Mouse (Mus musculus) intestine, postnatal 0 days (tissue): ENCODE measurements around the gene Fbxo7. TPM values are rescaled to one million over a fixed set of nuclear protein-coding genes. Genes with fewer than 3 reads are reported as not detected.

ENCODE experiments used
- ATAC-seq: fragments of 200-750 bp; cut with Nextera tagmentation; 2 replicates; pipeline ENCODE4 v1.8.0; 2017; ENCODE audit warnings: mild to moderate bottlenecking, moderate TSS enrichment, moderate library complexity
- H3K27ac ChIP-seq: fragments of 300-500 bp; sonication (generic); 2 replicates; pipeline ENCODE4 v1.5.1; 2014; ENCODE audit warnings: mild to moderate bottlenecking, low read depth, low read length, moderate library complexity
- H3K27me3 ChIP-seq: fragments of 300-500 bp; sonication (generic); replicated peaks from 2 replicates; pipeline ENCODE4 v1.6.1; 2014; ENCODE audit warnings: low read length, mixed read lengths; ENCODE audit not compliant: control insufficient read depth, insufficient read depth
- H3K36me3 ChIP-seq: fragments of 300-500 bp; sonication (generic); 2 replicates; pipeline ENCODE4 v1.6.1; 2014; ENCODE audit warnings: mild to moderate bottlenecking, moderate library complexity; ENCODE audit not compliant: control insufficient read depth, insufficient read depth
- H3K4me1 ChIP-seq: fragments of 300-500 bp; sonication (generic); replicated peaks from 2 replicates; pipeline ENCODE4 v1.6.1; 2014; ENCODE audit warnings: antibody characterized with exemption, low read length, mixed read lengths; ENCODE audit not compliant: control insufficient read depth, insufficient read depth
- H3K4me2 ChIP-seq: fragments of 300-500 bp; sonication (generic); replicated peaks from 2 replicates; pipeline ENCODE4 v1.6.1; 2014; ENCODE audit warnings: low read depth, mild to moderate bottlenecking, moderate library complexity
- H3K4me3 ChIP-seq: fragments of 300-500 bp; sonication (generic); 2 replicates; pipeline ENCODE4 v1.5.1; 2014; ENCODE audit warnings: low read depth, low read length
- H3K9ac ChIP-seq: fragments of 300-500 bp; sonication (generic); 2 replicates; pipeline ENCODE4 v1.6.1; 2014; ENCODE audit warnings: mild to moderate bottlenecking, low read depth, low read length
- H3K9me3 ChIP-seq: fragments of 300-500 bp; sonication (generic); 2 replicates; pipeline ENCODE4 v1.6.1; 2016; ENCODE audit warnings: mixed run types; ENCODE audit not compliant: control insufficient read depth
- CTCF ChIP-seq: sonication (generic); IDR thresholded peaks from 2 replicates; pipeline ENCODE4 v1.5.1; 2016; ENCODE audit warnings: low read depth, mild to moderate bottlenecking, control low read depth, antibody characterized with exemption, moderate library complexity
- WGBS: fragments of 180-500 bp; shearing (Covaris S2); extraction: QIAGEN DNeasy Blood & Tissue Kit; methylation state at CpG from one replicate; pipeline ENCODE4 v1.1.7; 2014; 5-methylcytosine and 5-hydroxymethylcytosine counted together
- polyA plus RNA-seq: library from polyadenylated mRNA; unstranded; fragments of >200 nt; fragmentation: Nextera tagmentation; extraction: Ambion mirVana; gene quantifications from 2 replicates; pipeline ENCODE4 v1.2.1, GENCODE M21; 2015

Gene Fbxo7
- 28.6 and 33.5 TPM in 2 replicates for polyA plus RNA-seq

- peak; percentile 98 for ATAC-seq
These were observed at the start of gene Fbxo7 for GRCm38 (mm10) chr10:86021749-86022473. Fbxo7 (plus strand) TSS chr10:86021972.

GRCm38 (mm10) chr10:85972915-85973314 lies 48.9 kb upstream of the Fbxo7 start:
- Histone ChIP-seq H3K9me3 (no peaks in the 10 kb centered on the region), H3K36me3 (no peaks in the 10 kb centered on the region), H3K27me3 (no peaks in the 10 kb centered on the region), H3K27ac (no peak overlapping the region), H3K4me3 (no peak overlapping the region), H3K4me2 (no peak overlapping the region), H3K4me1 (no peaks in the 10 kb centered on the region), H3K9ac (no peak overlapping the region)
- 72% methylated on average over 4 of the region's 4 CpGs for WGBS
- no peak for TF ChIP-seq CTCF
- no peak for ATAC-seq

More at GRCm38 (mm10) chr10:86021749-86022473, at the start of gene Fbxo7:
- no peaks in the 10 kb centered on the region for H3K27me3 ChIP-seq
- whole genome bisulfite sequencing, result under 1% methylated on average over 82 of the region's 82 CpGs
- peak within 1 kb of the TSS; percentile 88 for H3K9ac ChIP-seq
- TF ChIP-seq CTCF, result peak; percentile 100
- H3K4me1 ChIP-seq, result no peaks in the 10 kb centered on the region
- peak within 1 kb of the TSS; percentile 96 for H3K27ac ChIP-seq
- H3K9me3 ChIP-seq, result no peaks in the 10 kb centered on the region
- 0 out of 2 replicates have a peak, but pooled peaks cover 3% of the 10 kb centered on the region for H3K36me3 ChIP-seq
- H3K4me2 ChIP-seq, result peak within 1 kb of the TSS; percentile 68
- peak within 1 kb of the TSS; percentile 87 for H3K4me3 ChIP-seq

- Histone ChIP-seq H3K27me3 (no peaks in the 10 kb centered on the region), H3K9ac (no peak overlapping the region), H3K4me1 (no peaks in the 10 kb centered on the region), H3K4me2 (no peak overlapping the region), H3K4me3 (no peak overlapping the region), H3K9me3 (no peaks in the 10 kb centered on the region), H3K36me3 (no peaks in the 10 kb centered on the region), H3K27ac (no peak overlapping the region)
- TF ChIP-seq CTCF, result no peak
- 72% methylated on average over 6 of the region's 6 CpGs for whole genome bisulfite sequencing
- no peak for ATAC-seq
These were observed 32.2 kb upstream of the Fbxo7 start for GRCm38 (mm10) chr10:85989412-85990115.

- Histone ChIP-seq H3K36me3 (no peaks in the 10 kb centered on the region), H3K27me3 (no peaks in the 10 kb centered on the region), H3K27ac (no peak overlapping the region), H3K4me3 (no peak overlapping the region), H3K4me2 (no peak overlapping the region), H3K9ac (no peak overlapping the region), H3K9me3 (no peaks in the 10 kb centered on the region), H3K4me1 (no peaks in the 10 kb centered on the region)
- no peak for TF ChIP-seq CTCF
- WGBS, result 88% methylated on average over 4 of the region's 4 CpGs
- no peak for ATAC-seq
These were observed 29.4 kb upstream of the Fbxo7 start for GRCm38 (mm10) chr10:85992412-85992811.

- Histone ChIP-seq H3K27ac (no peak overlapping the region), H3K4me3 (no peak overlapping the region), H3K9me3 (no peaks in the 10 kb centered on the region), H3K27me3 (no peaks in the 10 kb centered on the region), H3K36me3 (no peaks in the 10 kb centered on the region), H3K9ac (no peak overlapping the region), H3K4me2 (no peak overlapping the region), H3K4me1 (no peaks in the 10 kb centered on the region)
- no peak for TF ChIP-seq CTCF
- WGBS, result 88% methylated on average over 9 of the region's 9 CpGs
- ATAC-seq, result no peak
These were observed 27.9 kb upstream of the Fbxo7 start for GRCm38 (mm10) chr10:85993836-85994235.

GRCm38 (mm10) chr10:85994543-85995104 lies 27.1 kb upstream of the Fbxo7 start:
- no peaks in the 10 kb centered on the region for H3K9me3 ChIP-seq
- H3K9ac ChIP-seq, result no peak overlapping the region
- H3K4me2 ChIP-seq, result no peak overlapping the region
- H3K27me3 ChIP-seq, result no peaks in the 10 kb centered on the region
- TF ChIP-seq CTCF, result no peak
- no peaks in the 10 kb centered on the region for H3K4me1 ChIP-seq
- no peak overlapping the region for H3K4me3 ChIP-seq
- H3K36me3 ChIP-seq, result no peaks in the 10 kb centered on the region
- ATAC-seq, result no peak
- H3K27ac ChIP-seq, result no peak overlapping the region
- 35% methylated on average over 5 of the region's 5 CpGs for WGBS
